Mouse (Mus musculus): ENCODE measurements around the gene Tgm2.
A peak's percentile ranks its signal among the peaks of the same experiment; 100 is the strongest.

GRCm38 (mm10) chr2:158180797-158181196 is 34.6 kb upstream of the Tgm2 start:
- TF ChIP-seq POLR2A (IDR thresholded peaks at IDR 0.05; ENCODE audit: borderline replicate concordance, extremely low read depth, low read depth, low read length) (no peak), CTCF (IDR thresholded peaks at IDR 0.05; ENCODE audit: insufficient read depth, low read length) (peak; percentile 79)

Measured in lung, adult 2 months (tissue).